Mouse (Mus musculus) brain, embryonic 14.5 days (tissue): ENCODE measurements at regions not wholly inside any gene's neighbourhood (a gene's known extent, or its start where the extent isn't known, plus 50 kb on each side); places are given as distances from the start of the nearest gene placed in this dataset.

Experiments used
- CTCF ChIP-seq: fragments of 200-500 bp; IDR thresholded peaks from 2 replicates; pipeline ENCODE4 v1.5.1; 2012; ENCODE audit warnings: inconsistent platforms, mild to moderate bottlenecking, moderate library complexity, borderline replicate concordance; ENCODE audit not compliant: insufficient read depth, insufficient read length; ENCODE audit errors: extremely low read depth
- POLR2A ChIP-seq: fragments of 200-500 bp; IDR thresholded peaks from 2 replicates; pipeline ENCODE4 v1.6.1; 2012; ENCODE audit warnings: mild to moderate bottlenecking, inconsistent platforms, borderline replicate concordance; ENCODE audit not compliant: poor library complexity, insufficient read depth, insufficient read length, severe bottlenecking; ENCODE audit errors: extremely low read depth

DNA sequence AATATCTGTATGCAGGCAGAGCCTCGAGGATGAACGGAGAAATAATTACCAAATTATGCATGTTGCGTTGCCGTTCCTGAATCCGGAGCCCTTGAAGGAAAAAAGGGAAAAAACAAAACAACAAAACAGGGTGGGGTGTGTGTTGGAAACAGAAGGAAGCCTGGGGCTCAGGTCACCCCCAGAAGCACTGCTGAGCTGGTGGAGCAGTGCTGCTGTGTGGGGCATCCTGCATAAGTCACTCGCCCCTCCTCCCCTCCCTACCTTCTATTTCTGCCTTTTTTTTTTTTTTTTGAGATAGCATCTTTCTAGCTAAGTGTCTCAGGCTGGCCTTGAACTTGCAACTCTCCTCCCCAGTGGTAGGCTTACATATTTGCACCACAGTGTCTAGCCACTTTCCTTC is 72.8 kb upstream of the Gm26897 start:
- TF ChIP-seq POLR2A (no peak), CTCF (no peak)
